Mouse (Mus musculus) small intestine, adult 2 months (tissue): ENCODE data around the gene Fig4. TPM values are rescaled to one million over a fixed set of nuclear protein-coding genes. Genes with fewer than 3 reads are reported as not detected.

Source experiments
- H3K27ac ChIP-seq: fragments of 200-500 bp; 2 replicates; pipeline ENCODE4 v1.5.1; 2012; ENCODE audit warnings: low read depth, low read length, control low read depth, inconsistent platforms; ENCODE audit not compliant: insufficient read depth
- H3K27me3 ChIP-seq: fragments of 200-500 bp; 2 replicates; pipeline ENCODE4 v1.6.1; 2012; ENCODE audit warnings: mild to moderate bottlenecking, moderate library complexity, low read length, inconsistent platforms; ENCODE audit not compliant: control insufficient read depth, insufficient read depth
- H3K36me3 ChIP-seq: fragments of 200-500 bp; 2 replicates; pipeline ENCODE4 v1.6.1; 2012; ENCODE audit warnings: mild to moderate bottlenecking, low read length, control low read depth, inconsistent platforms; ENCODE audit not compliant: control insufficient read depth, insufficient read depth
- H3K4me1 ChIP-seq: fragments of 200-500 bp; 2 replicates; pipeline ENCODE4 v1.6.1; 2012; ENCODE audit warnings: low read length, inconsistent platforms, mixed read lengths; ENCODE audit not compliant: control insufficient read depth, insufficient read depth, insufficient read length
- H3K4me3 ChIP-seq: fragments of 200-500 bp; 2 replicates; pipeline ENCODE4 v1.5.1; 2012; ENCODE audit warnings: low read depth, mild to moderate bottlenecking, control low read depth, inconsistent platforms, low read length, moderate library complexity
- CTCF ChIP-seq: fragments of 200-500 bp; IDR thresholded peaks from 2 replicates; pipeline ENCODE4 v1.5.1; 2012; ENCODE audit warnings: low read depth, mild to moderate bottlenecking, control low read depth, inconsistent platforms, low read length, moderate library complexity, mixed read lengths; ENCODE audit not compliant: insufficient replicate concordance, insufficient read length; ENCODE audit errors: extremely low read depth
- POLR2A ChIP-seq: fragments of 200-500 bp; IDR thresholded peaks from 2 replicates; pipeline ENCODE4 v1.6.1; 2012; ENCODE audit warnings: low read depth, mild to moderate bottlenecking, control low read depth, inconsistent platforms, low read length, moderate library complexity
- WGBS: fragments of 180-500 bp; shearing (Covaris S2); methylation state at CpG from one replicate; pipeline ENCODE4 v1.1.7; 2018; 5-methylcytosine and 5-hydroxymethylcytosine counted together
- polyA plus RNA-seq: library from polyadenylated mRNA; depleted of rRNA; stranded (reverse); fragments of >200 nt; gene quantifications from 2 replicates; pipeline ENCODE4 v1.2.3, GENCODE M21; 2012

Fig4 gene
- polyA plus RNA-seq, 1 experiment, result 7.6 TPM

- TF ChIP-seq CTCF (no peak), POLR2A (no peak)
- H3K4me1 ChIP-seq, result peaks cover 10% of the 10 kb centered on the region; the same call in 1 of the 2 replicates
- no peaks in the 10 kb centered on the region for H3K27me3 ChIP-seq
- no peak overlapping the region for H3K4me3 ChIP-seq
- H3K27ac ChIP-seq, result no peak overlapping the region; the same call in 1 of the 2 replicates
- peaks cover 10% of the 10 kb centered on the region for H3K36me3 ChIP-seq
Observed at GRCm38 (mm10) chr10:41261889-41262288, 41.2 kb downstream of the Fig4 start.

GRCm38 (mm10) chr10:41261218-41261617 is 41.8 kb downstream of the Fig4 start:
- Histone ChIP-seq H3K27me3 (no peaks in the 10 kb centered on the region), H3K4me3 (no peak overlapping the region), H3K4me1 (peaks cover 10% of the 10 kb centered on the region; the same call in 1 of the 2 replicates), H3K36me3 (peaks cover 10% of the 10 kb centered on the region), H3K27ac (peak overlapping the region; percentile 69)
- WGBS, result 43% methylated on average over 1 of the region's 1 CpGs
- TF ChIP-seq CTCF, result no peak
- no peak for TF ChIP-seq POLR2A

GRCm38 (mm10) chr10:41260243-41261006 is 42.6 kb downstream of the Fig4 start:
- Histone ChIP-seq H3K36me3 (peaks cover 12% of the 10 kb centered on the region), H3K4me3 (no peak overlapping the region), H3K27ac (peak overlapping the region; percentile 32; the same call in 1 of the 2 replicates), H3K4me1 (peaks cover 10% of the 10 kb centered on the region; the same call in 1 of the 2 replicates), H3K27me3 (no peaks in the 10 kb centered on the region)
- 41% methylated on average over 8 of the region's 8 CpGs for WGBS
- TF ChIP-seq CTCF, result no peak
- no peak for TF ChIP-seq POLR2A

GRCm38 (mm10) chr10:41250749-41251065 is 52.4 kb downstream of the Fig4 start:
- Histone ChIP-seq H3K27ac (no peak overlapping the region), H3K27me3 (no peaks in the 10 kb centered on the region), H3K4me1 (no peaks in the 10 kb centered on the region), H3K4me3 (no peak overlapping the region), H3K36me3 (peaks cover 11% of the 10 kb centered on the region; the same call in 1 of the 2 replicates)
- WGBS, result 69% methylated on average over 5 of the region's 5 CpGs
- TF ChIP-seq CTCF (no peak), POLR2A (no peak)

- no peak overlapping the region for H3K4me3 ChIP-seq
- TF ChIP-seq CTCF (no peak), POLR2A (no peak)
- H3K27ac ChIP-seq, result no peak overlapping the region
- H3K27me3 ChIP-seq, result no peaks in the 10 kb centered on the region
- WGBS, result 79% methylated on average over 8 of the region's 8 CpGs
- no peaks in the 10 kb centered on the region for H3K4me1 ChIP-seq
- H3K36me3 ChIP-seq, result peaks cover 11% of the 10 kb centered on the region; the same call in 1 of the 2 replicates
Observed at GRCm38 (mm10) chr10:41250045-41250748, 52.9 kb downstream of the Fig4 start.

GRCm38 (mm10) chr10:41249006-41249659 is 53.9 kb downstream of the Fig4 start:
- Histone ChIP-seq H3K4me1 (no peaks in the 10 kb centered on the region), H3K27ac (no peak overlapping the region), H3K36me3 (peaks cover 11% of the 10 kb centered on the region; the same call in 1 of the 2 replicates), H3K27me3 (no peaks in the 10 kb centered on the region), H3K4me3 (no peak overlapping the region)
- TF ChIP-seq CTCF (no peak), POLR2A (no peak)
- WGBS, result 89% methylated on average over 8 of the region's 8 CpGs

- peaks cover 14% of the 10 kb centered on the region for H3K36me3 ChIP-seq
- WGBS, result 82% methylated on average over 5 of the region's 5 CpGs
- H3K27me3 ChIP-seq, result no peaks in the 10 kb centered on the region
- H3K27ac ChIP-seq, result no peak overlapping the region
- no peaks in the 10 kb centered on the region for H3K4me1 ChIP-seq
- no peak overlapping the region for H3K4me3 ChIP-seq
- TF ChIP-seq POLR2A (no peak), CTCF (no peak)
Observed at GRCm38 (mm10) chr10:41247800-41248473, 55.1 kb downstream of the Fig4 start.
